Mouse (Mus musculus) heart, embryonic 12.5 days (tissue): ENCODE measurements around the gene Serpinb5. TPM values are rescaled to one million over a fixed set of nuclear protein-coding genes. Genes with fewer than 3 reads are reported as not detected.
"Not testable (repeated sequence)": the region's sequence is repeated elsewhere in the genome, so short reads cannot be mapped to it uniquely, and the experiment has no call there.

Experiments used
- ATAC-seq: fragments of 200-750 bp; cut with Nextera tagmentation; 2 replicates; pipeline ENCODE4 v1.8.0; 2017; ENCODE audit warnings: moderate TSS enrichment, moderate library complexity; ENCODE audit not compliant: insufficient number of reproducible peaks, low FRiP score
- H3K27ac ChIP-seq: fragments of 300-500 bp; sonication (generic); 2 replicates; pipeline ENCODE4 v1.5.1; 2016; ENCODE audit warnings: mild to moderate bottlenecking, moderate library complexity; ENCODE audit not compliant: poor library complexity, severe bottlenecking
- H3K27me3 ChIP-seq: fragments of 300-500 bp; sonication (generic); replicated peaks from 2 replicates; pipeline ENCODE4 v1.6.1; 2016; ENCODE audit warnings: mild to moderate bottlenecking, moderate library complexity
- H3K36me3 ChIP-seq: fragments of 300-500 bp; sonication (generic); 2 replicates; pipeline ENCODE4 v1.6.1; 2016; ENCODE audit warnings: mild to moderate bottlenecking, moderate library complexity
- H3K4me1 ChIP-seq: fragments of 300-500 bp; sonication (generic); replicated peaks from 2 replicates; pipeline ENCODE4 v1.6.1; 2016; ENCODE audit warnings: mild to moderate bottlenecking
- H3K4me2 ChIP-seq: fragments of 300-500 bp; sonication (generic); 2 replicates; pipeline ENCODE4 v1.6.1; 2016; ENCODE audit warnings: mild to moderate bottlenecking, moderate library complexity
- H3K4me3 ChIP-seq: fragments of 300-500 bp; sonication (generic); 2 replicates; pipeline ENCODE4 v1.5.1; 2016; ENCODE audit warnings: mild to moderate bottlenecking
- H3K9ac ChIP-seq: fragments of 300-500 bp; sonication (generic); 2 replicates; pipeline ENCODE4 v1.6.1; 2016; ENCODE audit warnings: mild to moderate bottlenecking, moderate library complexity
- H3K9me3 ChIP-seq: fragments of 300-500 bp; sonication (generic); replicated peaks from 2 replicates; pipeline ENCODE4 v1.6.1; 2016; ENCODE audit warnings: mild to moderate bottlenecking, moderate library complexity
- WGBS: fragments of 180-500 bp; shearing (Covaris S2); methylation state at CpG from one replicate; pipeline ENCODE4 v1.1.7; 2016; 5-methylcytosine and 5-hydroxymethylcytosine counted together
- polyA plus RNA-seq: library from polyadenylated mRNA; unstranded; fragments of >200 nt; fragmentation: Nextera tagmentation; extraction: Ambion mirVana; gene quantifications from 2 replicates; pipeline ENCODE4 v1.2.1, GENCODE M21; 2016

Gene Serpinb5
- polyA plus RNA-seq, 1 experiment from 2014 or later = not detected

DNA sequence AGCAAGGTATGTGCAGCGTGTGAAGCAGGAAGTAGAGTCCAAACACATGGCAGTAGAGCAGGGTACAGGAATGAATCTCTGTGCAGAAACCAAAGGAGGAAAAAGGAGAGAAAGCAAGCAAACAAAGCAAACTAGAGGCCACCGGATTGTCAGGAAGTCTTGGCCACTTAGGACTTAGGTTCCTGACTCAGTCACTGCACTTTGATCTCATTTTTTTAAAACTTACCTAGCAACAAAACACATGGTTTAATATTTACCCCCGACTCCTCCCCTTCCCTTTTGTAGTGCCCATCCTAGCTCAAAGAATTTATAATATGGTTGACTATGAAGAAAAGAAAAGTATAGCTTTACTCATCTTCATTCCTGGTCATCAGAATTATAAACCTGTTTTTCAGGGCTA is 15.2 kb downstream of the Serpinb5 start:
- ATAC-seq = no peak
- no peaks in the 10 kb centered on the region for H3K27me3 ChIP-seq
- WGBS = 73% methylated on average over 3 of the region's 3 CpGs
- H3K9me3 ChIP-seq = no peaks in the 10 kb centered on the region
- no peak overlapping the region for H3K27ac ChIP-seq
- H3K4me1 ChIP-seq = no peaks in the 10 kb centered on the region
- H3K36me3 ChIP-seq = no peaks in the 10 kb centered on the region
- no peak overlapping the region for H3K4me2 ChIP-seq
- no peak overlapping the region for H3K9ac ChIP-seq
- H3K4me3 ChIP-seq = no peak overlapping the region

DNA sequence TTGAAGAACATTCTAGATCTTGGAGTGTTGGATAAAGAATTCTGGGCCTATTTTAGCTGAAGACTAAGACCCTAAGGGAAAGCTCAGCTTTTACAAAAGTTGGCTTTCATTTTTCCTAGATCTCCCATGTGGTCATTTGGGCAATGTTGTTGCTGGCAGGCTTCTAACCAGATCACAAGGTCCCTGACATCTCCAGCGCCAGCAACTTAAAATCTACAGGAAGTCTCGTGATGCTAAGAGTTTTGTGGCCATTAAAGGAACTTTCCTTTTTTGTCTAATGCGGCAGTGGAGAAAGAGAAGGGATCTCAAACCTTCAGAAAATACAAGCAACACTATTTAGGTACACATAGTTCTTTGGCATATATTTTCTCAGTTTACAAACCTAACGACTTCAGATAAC is 21.8 kb downstream of the Serpinb5 start:
- Histone ChIP-seq H3K27ac (no peak overlapping the region), H3K4me2 (no peak overlapping the region), H3K27me3 (no peaks in the 10 kb centered on the region), H3K36me3 (no peaks in the 10 kb centered on the region), H3K4me1 (no peaks in the 10 kb centered on the region), H3K9me3 (no peaks in the 10 kb centered on the region), H3K4me3 (no peak overlapping the region), H3K9ac (no peak overlapping the region)
- 63% methylated on average over 4 of the region's 4 CpGs for WGBS
- no peak for ATAC-seq

DNA sequence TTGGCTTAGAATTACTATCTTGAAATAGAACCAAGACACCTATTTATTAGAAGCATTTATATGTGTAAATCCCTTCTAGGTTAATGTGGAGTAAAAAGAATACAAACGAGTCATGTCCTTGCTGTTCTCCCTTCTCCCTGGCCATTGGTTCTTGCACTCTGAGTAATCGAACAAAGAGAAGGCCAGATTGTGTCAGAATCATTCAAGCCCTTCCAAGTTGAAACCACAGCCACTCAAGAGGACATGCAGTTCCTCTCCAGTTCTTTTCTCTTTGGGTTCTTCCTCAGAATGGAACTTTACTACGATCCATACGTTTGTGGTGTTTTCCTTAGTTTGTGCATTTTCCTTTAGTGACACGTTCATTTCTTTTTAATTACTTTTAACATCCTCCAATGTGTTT is 22.4 kb downstream of the Serpinb5 start:
- no peak for ATAC-seq
- no peak overlapping the region for H3K27ac ChIP-seq
- 57% methylated on average over 5 of the region's 5 CpGs for WGBS
- H3K4me1 ChIP-seq = no peaks in the 10 kb centered on the region
- H3K4me3 ChIP-seq = no peak overlapping the region
- no peaks in the 10 kb centered on the region for H3K27me3 ChIP-seq
- no peaks in the 10 kb centered on the region for H3K9me3 ChIP-seq
- H3K36me3 ChIP-seq = no peaks in the 10 kb centered on the region
- no peak overlapping the region for H3K4me2 ChIP-seq
- no peak overlapping the region for H3K9ac ChIP-seq

- ATAC-seq = no peak
- no peak overlapping the region for H3K4me3 ChIP-seq
- H3K27me3 ChIP-seq = no peaks in the 10 kb centered on the region
- H3K36me3 ChIP-seq = no peaks in the 10 kb centered on the region
- no peaks in the 10 kb centered on the region for H3K4me1 ChIP-seq
- H3K9ac ChIP-seq = no peak overlapping the region
- H3K4me2 ChIP-seq = no peak overlapping the region
- 2% methylated on average over 2 of the region's 2 CpGs for WGBS
- H3K9me3 ChIP-seq = no peaks in the 10 kb centered on the region
- no peak overlapping the region for H3K27ac ChIP-seq
Measured at GRCm38 (mm10) chr1:106883812-106884211, 22.8 kb downstream of the Serpinb5 start.

DNA sequence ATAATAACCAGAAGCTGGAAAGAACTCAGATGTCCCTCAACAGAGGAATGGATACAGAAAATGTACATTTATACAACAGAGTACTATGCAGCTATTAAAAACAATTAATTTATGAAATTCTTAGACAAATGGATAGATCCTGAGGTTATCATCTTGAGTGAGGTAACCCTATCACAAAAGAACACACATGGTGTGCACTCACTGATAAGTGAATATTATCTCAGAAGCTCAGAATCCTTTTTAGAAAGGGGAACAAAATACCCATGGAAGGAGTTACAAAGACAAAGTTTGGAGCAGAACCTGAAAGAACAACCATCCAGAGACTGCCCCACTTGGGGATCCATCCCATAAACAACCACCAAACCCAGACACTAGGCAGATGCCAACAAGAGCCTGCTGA is 34.2 kb downstream of the Serpinb5 start:
- not testable (repeated sequence) for H3K4me2 ChIP-seq, H3K4me1 ChIP-seq, H3K27me3 ChIP-seq, H3K36me3 ChIP-seq, H3K27ac ChIP-seq, H3K9me3 ChIP-seq, ATAC-seq, H3K9ac ChIP-seq, H3K4me3 ChIP-seq

GRCm38 (mm10) chr1:106901406-106901805 is 40.4 kb downstream of the Serpinb5 start:
- no peaks in the 10 kb centered on the region for H3K36me3 ChIP-seq
- H3K27me3 ChIP-seq = no peaks in the 10 kb centered on the region
- ATAC-seq = no peak
- no peaks in the 10 kb centered on the region for H3K4me1 ChIP-seq
- whole genome bisulfite sequencing = 26% methylated on average over 4 of the region's 4 CpGs
- H3K9ac ChIP-seq = no peak overlapping the region
- H3K9me3 ChIP-seq = no peaks in the 10 kb centered on the region
- no peak overlapping the region for H3K27ac ChIP-seq
- H3K4me3 ChIP-seq = no peak overlapping the region
- no peak overlapping the region for H3K4me2 ChIP-seq

DNA sequence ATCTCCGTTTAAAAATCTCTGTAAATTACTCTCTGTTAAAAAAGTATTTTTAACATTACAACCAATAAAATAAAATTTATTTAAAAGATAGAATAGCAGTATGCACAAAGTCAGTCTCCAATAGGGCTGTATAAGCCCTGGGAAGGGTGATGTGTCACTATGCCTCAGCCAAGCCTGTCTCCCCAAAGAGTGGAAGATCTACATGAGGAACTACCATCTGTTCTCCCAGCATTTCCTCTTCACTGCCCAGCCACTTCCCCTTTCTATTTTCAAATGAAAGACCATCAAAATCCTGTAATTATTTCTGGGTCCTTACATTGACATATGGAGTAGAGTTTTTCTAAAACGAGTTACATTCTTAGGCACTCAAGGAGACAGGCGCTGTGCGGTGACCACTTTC is 71.0 kb downstream of the Serpinb5 start:
- Histone ChIP-seq H3K9ac (no peak overlapping the region), H3K4me3 (no peak overlapping the region), H3K36me3 (no peaks in the 10 kb centered on the region), H3K27me3 (no peaks in the 10 kb centered on the region), H3K4me1 (no peaks in the 10 kb centered on the region), H3K9me3 (no peaks in the 10 kb centered on the region), H3K27ac (no peak overlapping the region), H3K4me2 (no peak overlapping the region)
- 75% methylated on average over 4 of the region's 4 CpGs for WGBS
- no peak for ATAC-seq

Other genes with a start within 250 kb of the Serpinb5 start
- gene Bcl2, start 146.9 kb upstream of the Serpinb5 start, polyA plus RNA-seq = 8.8 and 9.9 TPM in 2 replicates
- gene Kdsr, start 101.4 kb upstream of the Serpinb5 start, polyA plus RNA-seq = 9.0 and 9.5 TPM in 2 replicates
- gene Vps4b, start 64.4 kb upstream of the Serpinb5 start, polyA plus RNA-seq = 54.0 and 58.6 TPM in 2 replicates
- gene Serpinb12, start 73.3 kb downstream of the Serpinb5 start, polyA plus RNA-seq = 0.14 TPM in 1 of 2 replicates, not detected in the other
- not detected in 2 replicates for gene Serpinb13, start 119.8 kb downstream of the Serpinb5 start, polyA plus RNA-seq
- gene Serpinb3a, start 191.1 kb downstream of the Serpinb5 start, polyA plus RNA-seq = not detected in 2 replicates
- not detected in 2 replicates for gene Serpinb3d, start 222.3 kb downstream of the Serpinb5 start, polyA plus RNA-seq